Mouse (Mus musculus) liver, embryonic 14.5 days (tissue): Measurements from ENCODE around the gene Ctns. TPM values are rescaled to one million over a fixed set of nuclear protein-coding genes. Genes with fewer than 3 reads are reported as not detected.

Experiments used
- ATAC-seq: fragments of 200-750 bp; cut with Nextera tagmentation; 2 replicates; pipeline ENCODE4 v1.8.0; 2017; ENCODE audit warnings: moderate number of reproducible peaks, mild to moderate bottlenecking, moderate library complexity; ENCODE audit not compliant: insufficient read depth
- DNase-seq, 3 experiments: peaks; one replicate each; pipeline ENCODE4 v3.0.0-alpha.2; 2012 to 2013; ENCODE audit warnings: low read depth in 3 of 3, low spot score in 3 of 3
- H3K27ac ChIP-seq: fragments of 300-500 bp; sonication (generic); 2 replicates; pipeline ENCODE4 v1.5.1; 2014; ENCODE audit warnings: moderate library complexity, mild to moderate bottlenecking, control low read depth, inconsistent platforms
- H3K27me3 ChIP-seq: fragments of 300-500 bp; sonication (generic); 2 replicates; pipeline ENCODE4 v1.6.1; 2014; ENCODE audit warnings: mild to moderate bottlenecking, low read length, moderate library complexity; ENCODE audit not compliant: control insufficient read depth, insufficient read depth
- H3K36me3 ChIP-seq: fragments of 300-500 bp; sonication (generic); replicated peaks from 2 replicates; pipeline ENCODE4 v1.6.1; 2014; ENCODE audit warnings: low read depth; ENCODE audit not compliant: control insufficient read depth, insufficient read depth
- H3K4me1 ChIP-seq, 2 experiments: fragments of 200-500 bp in 1 of 2; fragments of 300-500 bp in 1 of 2; sonication (generic) in 1 of 2; replicated peaks; 2 replicates each; pipeline ENCODE4 v1.6.1; 2012 to 2014; ENCODE audit warnings: antibody characterized with exemption in 1 of 2, inconsistent platforms in 1 of 2, low read length in 1 of 2; ENCODE audit not compliant: control insufficient read depth in 2 of 2, insufficient read depth in 2 of 2
- H3K4me2 ChIP-seq: fragments of 300-500 bp; sonication (generic); 2 replicates; pipeline ENCODE4 v1.6.1; 2014; ENCODE audit warnings: low read depth, mild to moderate bottlenecking, control low read depth, moderate library complexity
- H3K4me3 ChIP-seq, 2 experiments: fragments of 200-500 bp in 1 of 2; fragments of 300-500 bp in 1 of 2; sonication (generic) in 1 of 2; 2 replicates each; pipeline ENCODE4 v1.5.1; 2012 to 2014; ENCODE audit warnings: low read depth in 2 of 2, low read length in 2 of 2, mild to moderate bottlenecking in 2 of 2, control low read depth in 1 of 2, inconsistent platforms in 1 of 2, moderate library complexity in 1 of 2; ENCODE audit not compliant: insufficient read depth in 1 of 2
- H3K9ac ChIP-seq: fragments of 300-500 bp; sonication (generic); replicated peaks from 2 replicates; pipeline ENCODE4 v1.6.1; 2014; ENCODE audit warnings: mild to moderate bottlenecking, control low read depth, moderate library complexity
- H3K9me3 ChIP-seq: fragments of 300-500 bp; sonication (generic); 2 replicates; pipeline ENCODE4 v1.6.1; 2016; ENCODE audit warnings: low read length, mixed read lengths; ENCODE audit not compliant: control insufficient read depth
- CTCF ChIP-seq: IDR thresholded peaks from 2 replicates; pipeline ENCODE4 v1.5.1; 2016; ENCODE audit warnings: antibody characterized with exemption, low read depth, control low read depth
- EP300 ChIP-seq: IDR thresholded peaks from 2 replicates; pipeline ENCODE4 v1.6.1; 2016; ENCODE audit warnings: antibody characterized with exemption, low read depth
- WGBS: fragments of 180-500 bp; shearing (Covaris S2); extraction: QIAGEN DNeasy Blood & Tissue Kit; methylation state at CpG from one replicate; pipeline ENCODE4 v1.1.7; 2014; ENCODE audit not compliant: insufficient replicate concordance; 5-methylcytosine and 5-hydroxymethylcytosine counted together
- polyA plus RNA-seq, 2 experiments: library from polyadenylated mRNA; depleted of rRNA in 1 of 2; stranded (reverse) in 1 of 2; unstranded in 1 of 2; fragments of >200 nt; fragmentation: Nextera tagmentation in 1 of 2; extraction: Ambion mirVana in 1 of 2; gene quantifications; 2 replicates each; pipeline versions ENCODE4 v1.2.1 to v1.2.3; 2012 to 2014

Gene Ctns
- polyA plus RNA-seq, 2 experiments, result 4.8 to 5.3 TPM

DNA sequence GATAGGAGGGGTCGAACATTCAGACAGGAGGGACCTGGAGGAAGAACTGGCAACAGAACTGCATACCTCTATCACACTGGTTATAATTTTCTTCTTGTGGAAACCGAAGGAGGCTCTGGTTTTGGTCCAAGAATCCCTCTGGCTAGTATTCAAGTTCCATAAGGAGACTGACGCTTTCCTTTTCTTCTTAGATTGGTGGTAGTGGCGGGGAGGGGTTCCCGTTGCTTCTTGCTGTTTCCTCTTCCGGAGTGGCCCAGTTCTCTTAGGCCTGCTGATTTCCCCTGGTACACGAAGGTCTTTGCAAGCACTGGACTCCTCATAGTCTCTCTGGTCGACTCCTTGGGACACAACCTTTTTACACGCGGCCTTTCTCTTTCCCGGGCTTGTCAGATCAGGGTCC lies 61.7 kb downstream of the Ctns start:
- H3K27me3 ChIP-seq, result no peaks in the 10 kb centered on the region
- DNase-seq (no peak), ATAC-seq (no peak)
- H3K9me3 ChIP-seq, result no peaks in the 10 kb centered on the region
- peak overlapping the region; percentile 87 for H3K4me2 ChIP-seq
- H3K36me3 ChIP-seq, result peaks cover 20% of the 10 kb centered on the region
- H3K9ac ChIP-seq, result peak overlapping the region; percentile 90
- 7% methylated on average over 11 of the region's 11 CpGs for WGBS
- TF ChIP-seq CTCF (no peak), EP300 (no peak)
- no peak overlapping the region for H3K27ac ChIP-seq
- H3K4me1 ChIP-seq, result peaks cover 21 to 30% of the 10 kb centered on the region in 2 experiments
- peak overlapping the region; percentile 82 to 97 for H3K4me3 ChIP-seq

GRCm38 (mm10) chr11:73136587-73136986 lies 62.3 kb downstream of the Ctns start:
- no peak overlapping the region for H3K27ac ChIP-seq
- 25% methylated on average over 6 of the region's 6 CpGs for WGBS
- peaks cover 21 to 30% of the 10 kb centered on the region in 2 experiments for H3K4me1 ChIP-seq
- no peaks in the 10 kb centered on the region for H3K27me3 ChIP-seq
- DNase-seq (peak in 1 of 3 experiments; percentile 22), ATAC-seq (no peak)
- H3K36me3 ChIP-seq, result peaks cover 21% of the 10 kb centered on the region
- H3K9me3 ChIP-seq, result no peaks in the 10 kb centered on the region
- H3K4me2 ChIP-seq, result peak overlapping the region; percentile 87
- H3K9ac ChIP-seq, result peak overlapping the region; percentile 90
- TF ChIP-seq CTCF, result no peak
- TF ChIP-seq EP300, result no peak
- H3K4me3 ChIP-seq, result peak overlapping the region; percentile 82 to 97

GRCm38 (mm10) chr11:73134222-73134621 lies 64.6 kb downstream of the Ctns start:
- peaks cover 24% of the 10 kb centered on the region for H3K36me3 ChIP-seq
- H3K4me1 ChIP-seq, result peaks cover 21 to 30% of the 10 kb centered on the region in 2 experiments
- no peaks in the 10 kb centered on the region for H3K27me3 ChIP-seq
- ATAC-seq (no peak), DNase-seq (no peak)
- WGBS, result 84% methylated on average over 5 of the region's 5 CpGs
- H3K9me3 ChIP-seq, result no peaks in the 10 kb centered on the region
- peak overlapping the region; percentile 87 for H3K4me2 ChIP-seq
- peak overlapping the region in 1 of 2 experiments; percentile 25; a peak in 2 of 4 replicates for H3K4me3 ChIP-seq
- H3K27ac ChIP-seq, result no peak overlapping the region
- TF ChIP-seq CTCF, result no peak
- peak overlapping the region; percentile 51; the same call in 1 of the 2 replicates for H3K9ac ChIP-seq

Other genes starting within 250 kb of the Ctns start
- gene Atp2a3, start 237.9 kb downstream of the Ctns start, polyA plus RNA-seq (2012; rRNA removed), result 6.4 TPM in 2 replicates
- gene Atp2a3, start 237.9 kb downstream of the Ctns start, polyA plus RNA-seq (2014; fragmentation: Nextera tagmentation; extraction: Ambion mirVana), result 6.7 and 7.7 TPM in 2 replicates
- gene P2rx1, start 199.9 kb downstream of the Ctns start, polyA plus RNA-seq (2012; rRNA removed), result 4.6 and 5.3 TPM in 2 replicates
- gene P2rx1, start 199.9 kb downstream of the Ctns start, polyA plus RNA-seq (2014; fragmentation: Nextera tagmentation; extraction: Ambion mirVana), result 6.8 and 9.0 TPM in 2 replicates
- 0.49 and 0.69 TPM in 2 replicates for gene Camkk1, start 180.0 kb downstream of the Ctns start, polyA plus RNA-seq (2012; rRNA removed)
- 0.19 and 0.36 TPM in 2 replicates for gene Camkk1, start 180.0 kb downstream of the Ctns start, polyA plus RNA-seq (2014; fragmentation: Nextera tagmentation; extraction: Ambion mirVana)
- gene Ncbp3, start 151.3 kb downstream of the Ctns start, polyA plus RNA-seq (2012; rRNA removed), result 1.6 and 2.4 TPM in 2 replicates
- 3.1 TPM in 2 replicates for gene Ncbp3, start 151.3 kb downstream of the Ctns start, polyA plus RNA-seq (2014; fragmentation: Nextera tagmentation; extraction: Ambion mirVana)
- 0.02 and 0.03 TPM in 2 replicates for gene Itgae, start 108.5 kb downstream of the Ctns start, polyA plus RNA-seq (2012; rRNA removed)
- gene Itgae, start 108.5 kb downstream of the Ctns start, polyA plus RNA-seq (2014; fragmentation: Nextera tagmentation; extraction: Ambion mirVana), result 0.03 and 0.06 TPM in 2 replicates
- gene Haspin, start 60.7 kb downstream of the Ctns start, polyA plus RNA-seq (2012; rRNA removed), result 4.5 and 5.7 TPM in 2 replicates
- 10.5 and 12.6 TPM in 2 replicates for gene Haspin, start 60.7 kb downstream of the Ctns start, polyA plus RNA-seq (2014; fragmentation: Nextera tagmentation; extraction: Ambion mirVana)
- 0.05 and 0.08 TPM in 2 replicates for gene P2rx5, start 38.6 kb downstream of the Ctns start, polyA plus RNA-seq (2012; rRNA removed)
- gene P2rx5, start 38.6 kb downstream of the Ctns start, polyA plus RNA-seq (2014; fragmentation: Nextera tagmentation; extraction: Ambion mirVana), result 0.15 and 0.16 TPM in 2 replicates
- 38.3 and 40.1 TPM in 2 replicates for gene Emc6, start 22.0 kb downstream of the Ctns start, polyA plus RNA-seq (2012; rRNA removed)
- 80.3 and 83.7 TPM in 2 replicates for gene Emc6, start 22.0 kb downstream of the Ctns start, polyA plus RNA-seq (2014; fragmentation: Nextera tagmentation; extraction: Ambion mirVana)
- 10.8 and 11.6 TPM in 2 replicates for gene Tax1bp3, start 22.0 kb downstream of the Ctns start, polyA plus RNA-seq (2012; rRNA removed)
- gene Tax1bp3, start 22.0 kb downstream of the Ctns start, polyA plus RNA-seq (2014; fragmentation: Nextera tagmentation; extraction: Ambion mirVana), result 25.8 and 26.7 TPM in 2 replicates
- gene Shpk, start 418 bp upstream of the Ctns start, polyA plus RNA-seq (2012; rRNA removed), result 1.6 and 2.0 TPM in 2 replicates
- gene Shpk, start 418 bp upstream of the Ctns start, polyA plus RNA-seq (2014; fragmentation: Nextera tagmentation; extraction: Ambion mirVana), result 1.5 and 2.4 TPM in 2 replicates
- 0.03 TPM in 1 of 2 replicates, not detected in the other for gene Trpv1, start 35.2 kb upstream of the Ctns start, polyA plus RNA-seq (2012; rRNA removed)
- not detected in 2 replicates for gene Trpv1, start 35.2 kb upstream of the Ctns start, polyA plus RNA-seq (2014; fragmentation: Nextera tagmentation; extraction: Ambion mirVana)
- 0.01 TPM in 2 replicates for gene Trpv3, start 68.3 kb upstream of the Ctns start, polyA plus RNA-seq (2012; rRNA removed)
- 0.03 TPM in 1 of 2 replicates, not detected in the other for gene Trpv3, start 68.3 kb upstream of the Ctns start, polyA plus RNA-seq (2014; fragmentation: Nextera tagmentation; extraction: Ambion mirVana)
- 1.6 and 2.2 TPM in 2 replicates for gene Aspa, start 130.6 kb upstream of the Ctns start, polyA plus RNA-seq (2012; rRNA removed)
- 2.5 and 3.2 TPM in 2 replicates for gene Aspa, start 130.6 kb upstream of the Ctns start, polyA plus RNA-seq (2014; fragmentation: Nextera tagmentation; extraction: Ambion mirVana)
- 0.12 TPM in 2 replicates for gene Gm49340, start 130.7 kb upstream of the Ctns start, polyA plus RNA-seq (2012; rRNA removed)
- gene Gm49340, start 130.7 kb upstream of the Ctns start, polyA plus RNA-seq (2014; fragmentation: Nextera tagmentation; extraction: Ambion mirVana), result not detected in 2 replicates
- 1.3 and 2.0 TPM in 2 replicates for gene Spata22, start 130.7 kb upstream of the Ctns start, polyA plus RNA-seq (2012; rRNA removed)
- gene Spata22, start 130.7 kb upstream of the Ctns start, polyA plus RNA-seq (2014; fragmentation: Nextera tagmentation; extraction: Ambion mirVana), result 0.64 and 1.0 TPM in 2 replicates
- gene Olfr20, start 151.7 kb upstream of the Ctns start, polyA plus RNA-seq (2012; rRNA removed), result 0.31 and 0.47 TPM in 2 replicates
- 0.05 TPM in 1 of 2 replicates, not detected in the other for gene Olfr20, start 151.7 kb upstream of the Ctns start, polyA plus RNA-seq (2014; fragmentation: Nextera tagmentation; extraction: Ambion mirVana)
- gene Olfr376, start 172.2 kb upstream of the Ctns start, polyA plus RNA-seq (2012; rRNA removed), result not detected in 2 replicates
- gene Olfr376, start 172.2 kb upstream of the Ctns start, polyA plus RNA-seq (2014; fragmentation: Nextera tagmentation; extraction: Ambion mirVana), result not detected in 2 replicates
- gene Olfr1, start 200.6 kb upstream of the Ctns start, polyA plus RNA-seq (2012; rRNA removed), result not detected in 2 replicates
- not detected in 2 replicates for gene Olfr1, start 200.6 kb upstream of the Ctns start, polyA plus RNA-seq (2014; fragmentation: Nextera tagmentation; extraction: Ambion mirVana)
- gene Olfr378, start 229.4 kb upstream of the Ctns start, polyA plus RNA-seq (2012; rRNA removed), result not detected in 2 replicates
- not detected in 2 replicates for gene Olfr378, start 229.4 kb upstream of the Ctns start, polyA plus RNA-seq (2014; fragmentation: Nextera tagmentation; extraction: Ambion mirVana)